In the genomic region with DNA sequence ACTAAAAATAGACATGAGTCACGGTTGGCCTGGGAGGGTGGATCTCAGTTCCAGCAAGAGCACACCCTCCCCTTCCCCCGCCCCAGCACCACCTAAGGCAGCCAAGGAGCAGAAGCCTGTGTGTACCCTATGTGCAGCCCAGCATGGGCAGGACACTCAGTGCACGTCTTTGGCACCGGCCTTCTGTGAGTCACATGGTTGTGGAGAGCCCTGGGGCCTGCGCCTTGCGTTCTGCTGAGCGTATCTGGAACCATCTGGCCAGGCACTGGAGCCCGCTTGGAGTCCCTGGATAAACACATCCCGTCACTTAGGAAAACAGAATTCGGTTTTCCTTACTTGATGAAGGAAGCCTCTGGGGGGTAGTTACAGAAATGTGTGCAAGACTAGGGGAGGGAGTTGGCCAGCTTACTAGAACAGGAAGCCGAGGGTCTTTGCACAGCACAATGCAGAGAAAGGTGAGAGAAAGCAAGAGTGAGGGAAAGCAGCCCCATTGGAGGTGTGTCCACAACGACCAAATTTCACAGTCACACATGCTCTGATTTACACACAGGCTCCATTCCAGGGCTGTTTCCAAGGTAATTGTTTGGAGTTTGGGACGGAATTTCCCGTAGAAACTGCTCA, we compare ENCODE assay signal across 9 mouse cellular contexts. TPM values are rescaled to one million over a fixed set of nuclear protein-coding genes. Genes with fewer than 3 reads are reported as not detected.
DNase-seq lines count a peak whose midpoint lies in the region; ATAC-seq and TF ChIP-seq lines count a peak whose summit lies in the region.
"Had no signal": no experiment of that assay in that cellular context is flagged by ENCODE, and none has a peak within 500 bp of the region (broad histone marks: within the 10 kb centered on the region; RNA-seq: fewer than 3 reads in every experiment).

No protein-coding gene starts in this region.

- ATAC-seq in heart, embryonic 12.5 days (ENCODE audit: insufficient number of reproducible peaks, low FRiP score), result peak; percentile 73
- peak; percentile 91 for ATAC-seq in kidney, embryonic 16.5 days (ENCODE audit: low FRiP score, low TSS enrichment)
- ATAC-seq in lung, postnatal 0 days, result peak; percentile 96
- no peak for ATAC-seq in erythroblast, adult 5-6 weeks (replicated peaks; ENCODE audit: low FRiP score, poor library complexity, severe bottlenecking)

- H3K4me2 ChIP-seq in heart, embryonic 12.5 days, result no peak overlapping the region
- no peak overlapping the region for H3K4me2 ChIP-seq in kidney, embryonic 16.5 days (replicated peaks; ENCODE audit: low read depth, low read length)
- H3K4me2 ChIP-seq in lung, postnatal 0 days (replicated peaks; ENCODE audit: low read depth, low read length), result no peak overlapping the region
- H3K4me2 ChIP-seq: liver, embryonic 13.5 days had no signal

- DNase-seq in ovary, adult 18-20 months (ENCODE audit: low spot score), result peak; percentile 25
- no peak for DNase-seq in ovary, postnatal 10 days (ENCODE audit: low spot score)
- peak; percentile 49 for DNase-seq in embryonic facial prominence, embryonic 10.5 days (ENCODE audit: low spot score)
- DNase-seq in lung, postnatal 0 days (ENCODE audit: low spot score), result peak; percentile 83
- DNase-seq in urinary bladder, postnatal 36 days (ENCODE audit: low spot score in 2 of 2), result peak; percentile 60 to 75
- DNase-seq: liver, embryonic 13.5 days had no signal

- H3K27ac ChIP-seq in embryonic facial prominence, embryonic 10.5 days (replicated peaks), result peak overlapping the region; percentile 59; the same call in 1 of the 2 replicates
- no peak overlapping the region for H3K27ac ChIP-seq in heart, embryonic 12.5 days (ENCODE audit: poor library complexity, severe bottlenecking)
- peak overlapping the region; percentile 57 for H3K27ac ChIP-seq in kidney, embryonic 16.5 days (ENCODE audit: low read length)
- peak overlapping the region; percentile 66 for H3K27ac ChIP-seq in lung, postnatal 0 days (ENCODE audit: low read length)
- H3K27ac ChIP-seq: liver, embryonic 13.5 days had no signal

- H3K9me3 ChIP-seq in embryonic facial prominence, embryonic 10.5 days, result no peaks in the 10 kb centered on the region
- no peaks in the 10 kb centered on the region for H3K9me3 ChIP-seq in heart, embryonic 12.5 days (replicated peaks)
- H3K9me3 ChIP-seq in kidney, embryonic 16.5 days (ENCODE audit: low read length), result no peaks in the 10 kb centered on the region
- no peaks in the 10 kb centered on the region for H3K9me3 ChIP-seq in lung, postnatal 0 days (ENCODE audit: low read length)
- H3K9me3 ChIP-seq: liver, embryonic 13.5 days had no signal

- H3K4me1 ChIP-seq in embryonic facial prominence, embryonic 10.5 days, result peaks cover 22% of the 10 kb centered on the region
- peaks cover 18% of the 10 kb centered on the region for H3K4me1 ChIP-seq in heart, embryonic 12.5 days (replicated peaks)
- H3K4me1 ChIP-seq in kidney, embryonic 16.5 days (ENCODE audit: insufficient read depth, low read length), result peaks cover 10% of the 10 kb centered on the region; the same call in 1 of the 2 replicates
- H3K4me1 ChIP-seq in lung, postnatal 0 days (ENCODE audit: insufficient read depth, low read depth, low read length), result peaks cover 9% of the 10 kb centered on the region
- H3K4me1 ChIP-seq: liver, embryonic 13.5 days had no signal

- H3K36me3 ChIP-seq in embryonic facial prominence, embryonic 10.5 days (replicated peaks), result no peaks in the 10 kb centered on the region
- H3K36me3 ChIP-seq in heart, embryonic 12.5 days, result no peaks in the 10 kb centered on the region
- no peaks in the 10 kb centered on the region for H3K36me3 ChIP-seq in kidney, embryonic 16.5 days (ENCODE audit: insufficient read depth, low read length)
- H3K36me3 ChIP-seq in lung, postnatal 0 days (ENCODE audit: insufficient read depth, low read length), result no peaks in the 10 kb centered on the region
- H3K36me3 ChIP-seq: liver, embryonic 13.5 days had no signal

- no peak overlapping the region for H3K4me3 ChIP-seq in embryonic facial prominence, embryonic 10.5 days
- no peak overlapping the region for H3K4me3 ChIP-seq in heart, embryonic 12.5 days
- H3K4me3 ChIP-seq in kidney, embryonic 16.5 days (ENCODE audit: low read length), result no peak overlapping the region
- no peak overlapping the region for H3K4me3 ChIP-seq in lung, postnatal 0 days (ENCODE audit: low read depth, low read length)
- H3K4me3 ChIP-seq: liver, embryonic 13.5 days had no signal

- TF ChIP-seq CTCF in lung, postnatal 0 days (IDR thresholded peaks at IDR 0.05), result no peak

- 61% methylated on average over 14 of the region's 14 CpGs for WGBS in embryonic facial prominence, embryonic 10.5 days
- 49% methylated on average over 14 of the region's 14 CpGs for WGBS in heart, embryonic 12.5 days
- WGBS in kidney, embryonic 16.5 days, result 21% methylated on average over 14 of the region's 14 CpGs
- WGBS in lung, postnatal 0 days, result 25% methylated on average over 14 of the region's 14 CpGs

- H3K9ac ChIP-seq in heart, embryonic 12.5 days, result no peak overlapping the region
- H3K9ac ChIP-seq in kidney, embryonic 16.5 days (replicated peaks; ENCODE audit: low read length), result no peak overlapping the region
- no peak overlapping the region for H3K9ac ChIP-seq in lung, postnatal 0 days (replicated peaks; ENCODE audit: low read depth)
- H3K9ac ChIP-seq: liver, embryonic 13.5 days had no signal

- 0 out of 2 replicates have a peak, but pooled peaks cover 3% of the 10 kb centered on the region for H3K27me3 ChIP-seq in embryonic facial prominence, embryonic 10.5 days (replicated peaks; ENCODE audit: low read depth, poor library complexity, severe bottlenecking)
- H3K27me3 ChIP-seq in heart, embryonic 12.5 days (replicated peaks), result no peaks in the 10 kb centered on the region
- H3K27me3 ChIP-seq in kidney, embryonic 16.5 days (ENCODE audit: insufficient read depth, low read length), result no peaks in the 10 kb centered on the region
- H3K27me3 ChIP-seq in lung, postnatal 0 days (replicated peaks; ENCODE audit: insufficient read depth, low read length), result no peaks in the 10 kb centered on the region
- H3K27me3 ChIP-seq: liver, embryonic 13.5 days had no signal

- no peak for TF ChIP-seq EP300 in lung, postnatal 0 days (IDR thresholded peaks at IDR 0.05)

RNA-seq across cellular contexts. Expression of a gene that starts 18.0 kb away (rescaled TPM):
- 0.06 and 0.14 TPM in 2 replicates for polyA plus RNA-seq in embryonic facial prominence, embryonic 10.5 days (2016; fragmentation: Nextera tagmentation; extraction: Ambion mirVana)
- 0.31 and 0.35 TPM in 2 replicates for polyA plus RNA-seq in heart, embryonic 12.5 days (2016; fragmentation: Nextera tagmentation; extraction: Ambion mirVana)
- 0.26 and 0.82 TPM in 2 replicates for polyA plus RNA-seq in kidney, embryonic 16.5 days (2015; fragmentation: Nextera tagmentation; extraction: Ambion mirVana)
- polyA plus RNA-seq in lung, postnatal 0 days (2015; fragmentation: Nextera tagmentation; extraction: Ambion mirVana), result 2.4 and 2.7 TPM in 2 replicates
- 0.38 TPM in 1 of 2 replicates, not detected in the other for total RNA-seq in erythroblast, adult 5-6 weeks (2015; ENCODE audit: low replicate concordance)
- total RNA-seq in erythroblast, adult 5-6 weeks (2017; ENCODE audit: low replicate concordance), result not detected in 2 replicates

RNA-seq across cellular contexts. Expression of a gene that starts 53.1 kb away (rescaled TPM):
- polyA plus RNA-seq in embryonic facial prominence, embryonic 10.5 days (2016; fragmentation: Nextera tagmentation; extraction: Ambion mirVana), result 3.5 and 6.6 TPM in 2 replicates
- 10.5 and 11.3 TPM in 2 replicates for polyA plus RNA-seq in heart, embryonic 12.5 days (2016; fragmentation: Nextera tagmentation; extraction: Ambion mirVana)
- polyA plus RNA-seq in kidney, embryonic 16.5 days (2015; fragmentation: Nextera tagmentation; extraction: Ambion mirVana), result 34.6 and 43.1 TPM in 2 replicates
- polyA plus RNA-seq in lung, postnatal 0 days (2015; fragmentation: Nextera tagmentation; extraction: Ambion mirVana), result 62.4 and 62.8 TPM in 2 replicates
- 0.21 TPM in 1 of 2 replicates, not detected in the other for total RNA-seq in erythroblast, adult 5-6 weeks (2015; ENCODE audit: low replicate concordance)
- 0.14 TPM in 1 of 2 replicates, not detected in the other for total RNA-seq in erythroblast, adult 5-6 weeks (2017; ENCODE audit: low replicate concordance)

RNA-seq across cellular contexts. Expression of a gene that starts 56.1 kb away (rescaled TPM):
- not detected in 2 replicates for polyA plus RNA-seq in embryonic facial prominence, embryonic 10.5 days (2016; fragmentation: Nextera tagmentation; extraction: Ambion mirVana)
- not detected in 2 replicates for polyA plus RNA-seq in heart, embryonic 12.5 days (2016; fragmentation: Nextera tagmentation; extraction: Ambion mirVana)
- polyA plus RNA-seq in kidney, embryonic 16.5 days (2015; fragmentation: Nextera tagmentation; extraction: Ambion mirVana), result not detected in 2 replicates
- not detected in 2 replicates for polyA plus RNA-seq in lung, postnatal 0 days (2015; fragmentation: Nextera tagmentation; extraction: Ambion mirVana)
- total RNA-seq in erythroblast, adult 5-6 weeks (2015; ENCODE audit: low replicate concordance), result not detected in 2 replicates
- not detected in 2 replicates for total RNA-seq in erythroblast, adult 5-6 weeks (2017; ENCODE audit: low replicate concordance)
